Mouse (Mus musculus) mature B cell (primary cell): Measurements from ENCODE around the gene Wdr72.

Experiments
- in situ Hi-C: fragments of 300-500 bp; cut with MboI; formaldehyde crosslinking; loops from 2 replicates; pipeline ENCODE4 v1.14.3; 2019

Gene Wdr72

GRCm38 (mm10) chr9:74241292-74241691, 131.1 kb downstream of the Wdr72 start:
- in situ Hi-C loops: no loop called here

- in situ Hi-C loops: no loop called here
Measured at GRCm38 (mm10) chr9:74248084-74248483, 137.9 kb downstream of the Wdr72 start.

- in situ Hi-C loops: no loop called here
Measured at GRCm38 (mm10) chr9:74249486-74249885, 139.3 kb downstream of the Wdr72 start.

GRCm38 (mm10) chr9:74250522-74250921, 140.4 kb downstream of the Wdr72 start:
- in situ Hi-C loops: no loop called here

GRCm38 (mm10) chr9:74258389-74258788, 148.2 kb downstream of the Wdr72 start:
- in situ Hi-C loops: no loop called here

- in situ Hi-C loops: no loop called here
Measured at GRCm38 (mm10) chr9:74277752-74278385, 167.7 kb downstream of the Wdr72 start.

GRCm38 (mm10) chr9:74282072-74282471, 171.9 kb downstream of the Wdr72 start:
- in situ Hi-C loops: no loop called here

GRCm38 (mm10) chr9:74286210-74286609, 176.1 kb downstream of the Wdr72 start:
- in situ Hi-C loops: no loop called here

- in situ Hi-C loops: no loop called here
Measured at GRCm38 (mm10) chr9:74294479-74294878, 184.3 kb downstream of the Wdr72 start.

GRCm38 (mm10) chr9:74318771-74319170, 208.6 kb downstream of the Wdr72 start:
- in situ Hi-C loops: no loop called here

GRCm38 (mm10) chr9:74324089-74324924, 214.2 kb downstream of the Wdr72 start:
- in situ Hi-C loops: no loop called here

- in situ Hi-C loops: no loop called here
Measured at GRCm38 (mm10) chr9:74324925-74325295, 214.8 kb downstream of the Wdr72 start.

- in situ Hi-C loops: no loop called here
Measured at GRCm38 (mm10) chr9:74325981-74326380, 215.8 kb downstream of the Wdr72 start.

GRCm38 (mm10) chr9:74328821-74329220, 218.7 kb downstream of the Wdr72 start:
- in situ Hi-C loops: no loop called here

- in situ Hi-C loops: no loop called here
Measured at GRCm38 (mm10) chr9:74330706-74331495, 220.7 kb downstream of the Wdr72 start.

GRCm38 (mm10) chr9:74332321-74332720, 222.2 kb downstream of the Wdr72 start:
- in situ Hi-C loops: no loop called here
